Mouse (Mus musculus): ENCODE data around the gene Cuedc1. TPM values are rescaled to one million over a fixed set of nuclear protein-coding genes. Genes with fewer than 3 reads are reported as not detected.

Cuedc1 gene
- polyA plus RNA-seq, 1 experiment, result 16.5 TPM

DNA sequence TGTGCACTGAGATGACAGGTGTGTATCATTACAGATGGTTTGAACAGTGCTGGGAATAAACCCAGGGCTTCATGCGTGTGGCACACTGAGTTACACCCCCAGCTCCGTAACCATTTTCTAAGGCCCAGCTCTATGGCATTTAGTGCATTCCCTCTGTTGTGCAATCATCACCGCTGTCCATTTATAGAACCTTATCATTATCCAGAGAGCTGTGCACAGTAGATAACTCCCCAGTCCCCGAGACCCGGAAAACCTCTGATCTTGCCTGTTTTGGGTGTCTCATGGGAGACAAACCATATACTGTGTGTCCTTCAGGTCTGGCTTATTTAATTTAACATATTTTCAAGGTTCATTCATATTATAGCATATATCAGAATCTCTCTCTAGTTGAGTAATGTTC, 49.5 kb downstream of the Cuedc1 start:
- no peak for TF ChIP-seq POLR2A (IDR thresholded peaks at IDR 0.05; ENCODE audit: low read depth, low read length)
- DNase-seq, result no peak
- H3K27ac ChIP-seq (ENCODE audit: insufficient read depth, low read depth, low read length), result no peak overlapping the region
- no peaks in the 10 kb centered on the region for H3K36me3 ChIP-seq (ENCODE audit: control insufficient read depth, insufficient read depth, low read length)
- peaks cover 32% of the 10 kb centered on the region for H3K4me1 ChIP-seq (ENCODE audit: control insufficient read depth, insufficient read depth, low read length)
- no peak overlapping the region for H3K4me3 ChIP-seq (ENCODE audit: insufficient read depth, low read depth, low read length)
- no peaks in the 10 kb centered on the region for H3K27me3 ChIP-seq (replicated peaks; ENCODE audit: control insufficient read depth, insufficient read depth, low read length)
- 89% methylated on average over 5 of the region's 5 CpGs for WGBS

GRCm38 (mm10) chr11:88148015-88148637, 50.3 kb downstream of the Cuedc1 start:
- Histone ChIP-seq H3K27ac (ENCODE audit: insufficient read depth, low read depth, low read length) (peak overlapping the region; percentile 76), H3K36me3 (ENCODE audit: control insufficient read depth, insufficient read depth, low read length) (no peaks in the 10 kb centered on the region), H3K4me3 (ENCODE audit: insufficient read depth, low read depth, low read length) (no peak overlapping the region), H3K4me1 (ENCODE audit: control insufficient read depth, insufficient read depth, low read length) (peaks cover 32% of the 10 kb centered on the region), H3K27me3 (replicated peaks; ENCODE audit: control insufficient read depth, insufficient read depth, low read length) (no peaks in the 10 kb centered on the region)
- DNase-seq, result no peak
- TF ChIP-seq POLR2A (IDR thresholded peaks at IDR 0.05; ENCODE audit: low read depth, low read length) (no peak), CTCF (conservative IDR thresholded peaks at IDR 0.05; ENCODE audit: insufficient read depth, insufficient read length, low read depth, low read length) (no peak)
- WGBS, result 53% methylated on average over 7 of the region's 7 CpGs

GRCm38 (mm10) chr11:88148638-88149279, 50.9 kb downstream of the Cuedc1 start:
- peaks cover 34% of the 10 kb centered on the region for H3K4me1 ChIP-seq (ENCODE audit: control insufficient read depth, insufficient read depth, low read length)
- H3K27me3 ChIP-seq (replicated peaks; ENCODE audit: control insufficient read depth, insufficient read depth, low read length), result no peaks in the 10 kb centered on the region
- no peak for TF ChIP-seq POLR2A (IDR thresholded peaks at IDR 0.05; ENCODE audit: low read depth, low read length)
- TF ChIP-seq CTCF (conservative IDR thresholded peaks at IDR 0.05; ENCODE audit: insufficient read depth, insufficient read length, low read depth, low read length), result no peak
- H3K4me3 ChIP-seq (ENCODE audit: insufficient read depth, low read depth, low read length), result no peak overlapping the region
- peak; percentile 67 for DNase-seq
- no peaks in the 10 kb centered on the region for H3K36me3 ChIP-seq (ENCODE audit: control insufficient read depth, insufficient read depth, low read length)
- H3K27ac ChIP-seq (ENCODE audit: insufficient read depth, low read depth, low read length), result peak overlapping the region; percentile 76
- 34% methylated on average over 11 of the region's 11 CpGs for WGBS

- no peak for TF ChIP-seq POLR2A (IDR thresholded peaks at IDR 0.05; ENCODE audit: low read depth, low read length)
- no peak for TF ChIP-seq CTCF (conservative IDR thresholded peaks at IDR 0.05; ENCODE audit: insufficient read depth, insufficient read length, low read depth, low read length)
- no peaks in the 10 kb centered on the region for H3K27me3 ChIP-seq (replicated peaks; ENCODE audit: control insufficient read depth, insufficient read depth, low read length)
- peak overlapping the region; percentile 98 for H3K27ac ChIP-seq (ENCODE audit: insufficient read depth, low read depth, low read length)
- peaks cover 43% of the 10 kb centered on the region for H3K4me1 ChIP-seq (ENCODE audit: control insufficient read depth, insufficient read depth, low read length)
- H3K4me3 ChIP-seq (ENCODE audit: insufficient read depth, low read depth, low read length), result no peak overlapping the region
- no peaks in the 10 kb centered on the region for H3K36me3 ChIP-seq (ENCODE audit: control insufficient read depth, insufficient read depth, low read length)
- DNase-seq, result peak; percentile 94
- 18% methylated on average over 7 of the region's 7 CpGs for WGBS
Observed at GRCm38 (mm10) chr11:88151379-88152155, 53.7 kb downstream of the Cuedc1 start.

- Histone ChIP-seq H3K27me3 (replicated peaks; ENCODE audit: control insufficient read depth, insufficient read depth, low read length) (no peaks in the 10 kb centered on the region), H3K4me3 (ENCODE audit: insufficient read depth, low read depth, low read length) (no peak overlapping the region), H3K36me3 (ENCODE audit: control insufficient read depth, insufficient read depth, low read length) (no peaks in the 10 kb centered on the region), H3K4me1 (ENCODE audit: control insufficient read depth, insufficient read depth, low read length) (peaks cover 47% of the 10 kb centered on the region), H3K27ac (ENCODE audit: insufficient read depth, low read depth, low read length) (peak overlapping the region; percentile 61)
- 71% methylated on average over 5 of the region's 5 CpGs for WGBS
- TF ChIP-seq POLR2A (IDR thresholded peaks at IDR 0.05; ENCODE audit: low read depth, low read length) (no peak), CTCF (conservative IDR thresholded peaks at IDR 0.05; ENCODE audit: insufficient read depth, insufficient read length, low read depth, low read length) (no peak)
- no peak for DNase-seq
Observed at GRCm38 (mm10) chr11:88153880-88154279, 56.0 kb downstream of the Cuedc1 start.

DNA sequence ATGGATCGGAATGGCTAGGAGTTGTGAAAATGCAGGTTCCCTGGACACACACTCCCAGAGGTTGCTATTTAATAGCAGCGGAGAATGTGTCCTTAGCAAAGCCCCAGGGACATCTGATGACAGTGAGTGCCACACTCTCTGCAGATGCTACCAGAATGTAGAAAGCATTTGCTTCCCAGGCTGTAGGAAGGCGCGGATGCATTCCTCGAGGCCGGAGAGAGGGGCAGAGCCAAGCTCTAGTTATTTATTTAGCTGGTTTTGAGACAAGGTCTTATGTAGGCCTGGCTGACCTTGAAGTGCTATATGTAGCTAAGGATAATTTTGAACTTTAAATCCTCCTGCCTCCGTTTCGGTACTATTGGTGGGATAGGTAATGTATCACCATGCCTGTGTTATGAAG, 56.6 kb downstream of the Cuedc1 start:
- no peak for TF ChIP-seq CTCF (conservative IDR thresholded peaks at IDR 0.05; ENCODE audit: insufficient read depth, insufficient read length, low read depth, low read length)
- no peak for TF ChIP-seq POLR2A (IDR thresholded peaks at IDR 0.05; ENCODE audit: low read depth, low read length)
- DNase-seq, result no peak
- Histone ChIP-seq H3K27me3 (replicated peaks; ENCODE audit: control insufficient read depth, insufficient read depth, low read length) (no peaks in the 10 kb centered on the region), H3K4me1 (ENCODE audit: control insufficient read depth, insufficient read depth, low read length) (peaks cover 46% of the 10 kb centered on the region), H3K4me3 (ENCODE audit: insufficient read depth, low read depth, low read length) (no peak overlapping the region), H3K27ac (ENCODE audit: insufficient read depth, low read depth, low read length) (0 out of 2 replicates have a peak overlapping the region, but pooled peaks have one; percentile 61), H3K36me3 (ENCODE audit: control insufficient read depth, insufficient read depth, low read length) (no peaks in the 10 kb centered on the region)
- 56% methylated on average over 8 of the region's 8 CpGs for WGBS

- Histone ChIP-seq H3K27ac (ENCODE audit: insufficient read depth, low read depth, low read length) (peak overlapping the region; percentile 36; the same call in 1 of the 2 replicates), H3K4me1 (ENCODE audit: control insufficient read depth, insufficient read depth, low read length) (peaks cover 52% of the 10 kb centered on the region), H3K36me3 (ENCODE audit: control insufficient read depth, insufficient read depth, low read length) (no peaks in the 10 kb centered on the region), H3K27me3 (replicated peaks; ENCODE audit: control insufficient read depth, insufficient read depth, low read length) (no peaks in the 10 kb centered on the region), H3K4me3 (ENCODE audit: insufficient read depth, low read depth, low read length) (no peak overlapping the region)
- WGBS, result 57% methylated on average over 3 of the region's 3 CpGs
- TF ChIP-seq CTCF (conservative IDR thresholded peaks at IDR 0.05; ENCODE audit: insufficient read depth, insufficient read length, low read depth, low read length) (no peak), POLR2A (IDR thresholded peaks at IDR 0.05; ENCODE audit: low read depth, low read length) (no peak)
- DNase-seq, result peak; percentile 56
Observed at GRCm38 (mm10) chr11:88155451-88155850, 57.6 kb downstream of the Cuedc1 start.

Data from kidney, adult 2 months (tissue).